In the genomic region with DNA sequence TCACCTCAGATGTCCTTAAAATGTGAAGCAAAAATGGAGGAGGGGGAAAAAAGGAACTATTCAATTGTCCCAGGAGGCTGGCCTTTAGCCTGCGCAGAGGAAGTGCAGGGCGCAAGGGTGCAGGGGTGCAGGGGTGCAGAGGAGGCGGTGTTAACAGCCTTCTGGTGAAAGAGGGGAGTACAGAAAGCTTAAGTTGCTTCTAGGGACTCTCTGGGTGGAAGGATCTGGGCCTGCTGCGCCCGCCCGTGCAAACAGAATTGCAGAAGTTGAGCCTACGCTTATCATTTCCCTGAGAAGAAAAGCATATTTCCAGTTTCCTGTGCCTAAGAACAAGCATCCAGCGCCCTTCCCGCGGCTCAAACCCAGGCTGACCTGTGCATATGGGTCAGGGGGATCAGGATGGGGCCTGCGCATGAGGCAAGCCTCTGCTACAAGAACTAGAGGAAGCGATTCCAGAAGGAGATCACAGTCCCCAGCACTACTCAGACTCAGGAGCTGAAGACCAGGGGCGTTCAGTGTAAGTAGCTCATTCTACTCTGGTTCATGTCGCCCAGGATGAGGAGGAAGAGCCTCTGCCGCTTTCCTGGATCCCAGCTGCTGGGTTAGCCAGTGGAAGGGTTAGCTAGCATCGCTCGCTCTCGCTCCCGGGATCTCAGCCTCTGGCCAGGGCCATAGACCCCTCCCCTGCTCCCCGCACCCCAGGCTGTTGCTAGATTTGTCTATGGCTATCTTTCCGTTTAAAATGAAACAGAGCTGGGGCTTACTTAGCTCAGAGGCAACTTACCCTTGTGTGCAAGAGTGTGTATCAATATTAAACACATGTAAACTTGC, we compare ENCODE assay signal across 8 mouse cellular contexts. TPM values are rescaled to one million over a fixed set of nuclear protein-coding genes. Genes with fewer than 3 reads are reported as not detected.
DNase-seq lines count a peak whose midpoint lies in the region; ATAC-seq and TF ChIP-seq lines count a peak whose summit lies in the region.

No protein-coding gene starts in this region.

- peak; percentile 30; the same call in 1 of the 2 replicates for ATAC-seq in heart, embryonic 12.5 days (ENCODE audit: insufficient number of reproducible peaks, low FRiP score)
- peak; percentile 34 for ATAC-seq in stomach, embryonic 15.5 days (ENCODE audit: insufficient read depth, low FRiP score, low read depth)

- H3K27me3 ChIP-seq in ES-Bruce4 (ENCODE audit: control insufficient read depth, insufficient read depth, low read length, poor library complexity, severe bottlenecking), result no peaks in the 10 kb centered on the region
- H3K27me3 ChIP-seq in heart, embryonic 12.5 days (replicated peaks), result no peaks in the 10 kb centered on the region
- H3K27me3 ChIP-seq in stomach, embryonic 15.5 days (replicated peaks), result no peaks in the 10 kb centered on the region

- no peak overlapping the region for H3K27ac ChIP-seq in ES-Bruce4 (ENCODE audit: insufficient read depth, low read length)
- no peak overlapping the region for H3K27ac ChIP-seq in heart, embryonic 12.5 days (ENCODE audit: poor library complexity, severe bottlenecking)
- peak overlapping the region; percentile 57 for H3K27ac ChIP-seq in stomach, embryonic 15.5 days

- no peaks in the 10 kb centered on the region for H3K36me3 ChIP-seq in ES-Bruce4 (ENCODE audit: control insufficient read depth, insufficient read depth, low read length, poor library complexity, severe bottlenecking)
- no peaks in the 10 kb centered on the region for H3K36me3 ChIP-seq in heart, embryonic 12.5 days
- no peaks in the 10 kb centered on the region for H3K36me3 ChIP-seq in stomach, embryonic 15.5 days

- peak overlapping the region; percentile 34 for H3K4me3 ChIP-seq in ES-Bruce4 (ENCODE audit: low read depth, low read length)
- no peak overlapping the region for H3K4me3 ChIP-seq in heart, embryonic 12.5 days
- H3K4me3 ChIP-seq in lung, adult 2 months (replicated peaks; ENCODE audit: extremely low read depth, low read depth, low read length), result peak overlapping the region; percentile 35
- H3K4me3 ChIP-seq in stomach, embryonic 15.5 days (replicated peaks), result 0 out of 2 replicates have a peak overlapping the region, but pooled peaks have one; percentile 11

- peak overlapping the region; percentile 14 for H3K9ac ChIP-seq in ES-Bruce4 (ENCODE audit: low read depth, poor library complexity, severe bottlenecking)
- no peak overlapping the region for H3K9ac ChIP-seq in heart, embryonic 12.5 days
- H3K9ac ChIP-seq in stomach, embryonic 15.5 days, result no peak overlapping the region

- peak overlapping the region; percentile 35; the same call in 1 of the 2 replicates for H3K4me2 ChIP-seq in heart, embryonic 12.5 days
- H3K4me2 ChIP-seq in stomach, embryonic 15.5 days, result peak overlapping the region; percentile 14; the same call in 1 of the 2 replicates

- TF ChIP-seq POLR2A in ES-Bruce4 (IDR thresholded peaks at IDR 0.05; ENCODE audit: insufficient read depth, low read length), result no peak
- TF ChIP-seq POLR2A in lung, adult 2 months (IDR thresholded peaks at IDR 0.05; ENCODE audit: borderline replicate concordance, extremely low read depth, low read depth, low read length), result no peak

- WGBS in heart, embryonic 12.5 days, result 48% methylated on average over 21 of the region's 21 CpGs
- WGBS in lung, adult 2 months, result 73% methylated on average over 21 of the region's 21 CpGs
- 60% methylated on average over 21 of the region's 21 CpGs for WGBS in stomach, embryonic 15.5 days

- H3K4me1 ChIP-seq in ES-Bruce4 (ENCODE audit: control insufficient read depth, insufficient read depth, low read length), result no peaks in the 10 kb centered on the region
- peaks cover 42% of the 10 kb centered on the region for H3K4me1 ChIP-seq in heart, embryonic 12.5 days (replicated peaks)
- no peaks in the 10 kb centered on the region for H3K4me1 ChIP-seq in lung, adult 2 months (ENCODE audit: control insufficient read depth, insufficient read depth, low read length)
- H3K4me1 ChIP-seq in stomach, embryonic 15.5 days, result 0 out of 2 replicates have a peak, but pooled peaks cover 5% of the 10 kb centered on the region

- H3K9me3 ChIP-seq in ES-Bruce4 (replicated peaks; ENCODE audit: control insufficient read depth, insufficient read depth, low read length, poor library complexity, severe bottlenecking), result no peaks in the 10 kb centered on the region
- no peaks in the 10 kb centered on the region for H3K9me3 ChIP-seq in heart, embryonic 12.5 days (replicated peaks)
- no peaks in the 10 kb centered on the region for H3K9me3 ChIP-seq in stomach, embryonic 15.5 days

- DNase-seq in adrenal gland, adult 2 months, result peak; percentile 32
- no peak for DNase-seq in adrenal gland, adult 18-20 months (ENCODE audit: low spot score in 2 of 2)
- DNase-seq in lung, adult 2 months, result no peak
- no peak for DNase-seq in ovary, postnatal 36 days (ENCODE audit: low spot score)
- no peak for DNase-seq in ovary, postnatal 10 days (ENCODE audit: low spot score)

- TF ChIP-seq EP300 in ES-Bruce4 (IDR thresholded peaks at IDR 0.05; ENCODE audit: insufficient read depth, low read depth, low read length), result no peak

- TF ChIP-seq CTCF in ES-Bruce4 (IDR thresholded peaks at IDR 0.05; ENCODE audit: low read depth, low read length), result no peak
- TF ChIP-seq CTCF in lung, adult 2 months (IDR thresholded peaks at IDR 0.05; ENCODE audit: insufficient read depth, low read length), result no peak

RNA-seq across cellular contexts. Expression of a gene that starts 6.4 kb away (rescaled TPM):
- total RNA-seq in adrenal gland, adult 2 months (2021), result 1 to 10 TPM; 2.6 to 3.0 TPM
- polyA plus RNA-seq in adrenal gland, adult 2 months (2012; rRNA removed), result 7.7 and 8.6 TPM in 2 replicates
- total RNA-seq in adrenal gland, adult 18-20 months (2021), result 1 to 10 TPM; 2.7 to 2.8 TPM
- polyA plus RNA-seq in ES-Bruce4 (2011; ENCODE audit: insufficient read depth, insufficient read length, low read depth, missing spikeins), result 0.91 and 1.1 TPM in 2 replicates
- 2.3 and 2.7 TPM in 2 replicates for polyA plus RNA-seq in heart, embryonic 12.5 days (2016; fragmentation: Nextera tagmentation; extraction: Ambion mirVana)
- 12.3 and 15.2 TPM in 2 replicates for polyA plus RNA-seq in lung, adult 2 months (2012; rRNA removed)
- 14.3 and 18.7 TPM in 2 replicates for polyA plus RNA-seq in stomach, embryonic 15.5 days (2015; fragmentation: Nextera tagmentation; extraction: Ambion mirVana)

RNA-seq across cellular contexts. Expression of a gene that starts 45.8 kb away (rescaled TPM):
- total RNA-seq in adrenal gland, adult 2 months (2021), result 10 to 100 TPM; 11.4 to 34.6 TPM
- 0.48 and 0.57 TPM in 2 replicates for polyA plus RNA-seq in adrenal gland, adult 2 months (2012; rRNA removed)
- total RNA-seq in adrenal gland, adult 18-20 months (2021), result 10 to 100 TPM; 20.2 to 36.8 TPM
- 141 and 170 TPM in 2 replicates for polyA plus RNA-seq in ES-Bruce4 (2011; ENCODE audit: insufficient read depth, insufficient read length, low read depth, missing spikeins)
- polyA plus RNA-seq in heart, embryonic 12.5 days (2016; fragmentation: Nextera tagmentation; extraction: Ambion mirVana), result 11.1 and 11.2 TPM in 2 replicates
- polyA plus RNA-seq in lung, adult 2 months (2012; rRNA removed), result 0.10 and 0.21 TPM in 2 replicates
- polyA plus RNA-seq in stomach, embryonic 15.5 days (2015; fragmentation: Nextera tagmentation; extraction: Ambion mirVana), result 6.6 and 11.8 TPM in 2 replicates

Comparison
In these comparisons a context has a peak if more than half of its experiments do, and no peak if none do; other contexts are left out.
1. RNA of a gene that starts 45.8 kb away (polyA plus RNA-seq): 141 to 170 TPM in ES-Bruce4; 6.6 to 11.8 TPM in stomach, embryonic 15.5 days, 11.1 to 11.2 TPM in heart, embryonic 12.5 days, 0.48 to 0.57 TPM in adrenal gland, adult 2 months and 0.10 to 0.21 TPM in lung, adult 2 months; every median in the first group is over 10 times any median in the second.